ENCODE assay signal across 11 mouse cellular contexts in the genomic region with DNA sequence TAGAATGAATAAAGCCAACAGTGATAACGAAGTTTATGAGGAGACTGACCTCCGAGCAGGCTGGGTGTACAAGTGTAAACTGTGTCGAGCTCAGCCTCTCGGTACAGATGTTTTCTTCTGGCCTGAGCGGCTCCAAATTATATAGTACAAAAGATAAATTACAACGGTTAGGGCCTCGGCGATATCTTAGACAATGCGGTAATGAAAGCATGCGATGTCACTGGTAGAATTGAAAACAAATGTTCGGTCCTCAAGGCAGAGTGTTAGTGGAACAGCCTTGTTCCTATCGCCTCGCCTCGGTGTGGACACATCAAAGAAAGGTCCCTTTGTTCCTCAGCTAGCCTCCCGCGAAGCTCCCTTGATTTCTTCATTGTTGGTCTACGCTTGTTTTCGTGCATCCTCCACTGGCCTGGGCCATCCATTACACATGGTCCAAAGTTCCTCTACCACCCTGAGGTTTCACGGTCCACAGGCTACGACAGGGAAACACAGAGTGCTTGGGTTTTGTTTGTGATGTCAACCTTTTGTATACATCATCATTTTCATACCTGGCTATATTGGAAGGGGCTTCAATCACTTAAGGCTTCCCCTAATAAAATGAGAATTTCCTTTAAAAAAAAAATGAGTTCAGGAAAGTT.
DNase-seq lines count a peak whose midpoint lies in the region; ATAC-seq and TF ChIP-seq lines count a peak whose summit lies in the region.
"Had no signal": no experiment of that assay in that cellular context is flagged by ENCODE, and none has a peak within 500 bp of the region (broad histone marks: within the 10 kb centered on the region; RNA-seq: fewer than 3 reads in every experiment).

No protein-coding gene starts in this region.

- no peaks in the 10 kb centered on the region for H3K9me3 ChIP-seq in midbrain, embryonic 11.5 days (ENCODE audit: control insufficient read depth, low read length)
- no peaks in the 10 kb centered on the region for H3K9me3 ChIP-seq in midbrain, embryonic 10.5 days (replicated peaks)
- H3K9me3 ChIP-seq in forebrain, embryonic 13.5 days (replicated peaks), result no peaks in the 10 kb centered on the region
- no peaks in the 10 kb centered on the region for H3K9me3 ChIP-seq in limb, embryonic 11.5 days (ENCODE audit: control insufficient read depth, low read length)
- no peaks in the 10 kb centered on the region for H3K9me3 ChIP-seq in neural tube, embryonic 15.5 days (replicated peaks)
- H3K9me3 ChIP-seq: heart, embryonic 12.5 days; intestine, embryonic 15.5 days had no signal

- 67% methylated on average over 20 of the region's 20 CpGs for WGBS in midbrain, embryonic 11.5 days
- WGBS in midbrain, embryonic 10.5 days, result 78% methylated on average over 20 of the region's 20 CpGs
- 17% methylated on average over 20 of the region's 20 CpGs for WGBS in forebrain, embryonic 13.5 days
- 29% methylated on average over 20 of the region's 20 CpGs for WGBS in limb, embryonic 11.5 days
- WGBS in neural tube, embryonic 15.5 days, result 22% methylated on average over 20 of the region's 20 CpGs

- no peak overlapping the region for H3K4me3 ChIP-seq in midbrain, embryonic 11.5 days (ENCODE audit: low read depth, low read length)
- H3K4me3 ChIP-seq in midbrain, embryonic 10.5 days, result no peak overlapping the region
- H3K4me3 ChIP-seq in forebrain, embryonic 13.5 days, result no peak overlapping the region
- H3K4me3 ChIP-seq in limb, embryonic 11.5 days (ENCODE audit: low read depth, low read length), result no peak overlapping the region
- peak overlapping the region; percentile 24 for H3K4me3 ChIP-seq in neural tube, embryonic 15.5 days (replicated peaks)
- H3K4me3 ChIP-seq in left cerebral cortex, adult 2 months, result no peak overlapping the region
- H3K4me3 ChIP-seq: heart, embryonic 12.5 days; intestine, embryonic 15.5 days; megakaryocyte, embryonic 14.5 days had no signal

- intact Hi-C loops in left cerebral cortex, adult 2 months (cut with DNase I), result loop anchor here (5.0 kb wide), 1 partner anchor 235 kb away; the partner anchor contains the start of genes Rsrc1 and Shox2

- no peak overlapping the region for H3K4me2 ChIP-seq in midbrain, embryonic 11.5 days
- H3K4me2 ChIP-seq in forebrain, embryonic 13.5 days, result peak overlapping the region; percentile 48
- H3K4me2 ChIP-seq in limb, embryonic 11.5 days (ENCODE audit: low read depth, severe bottlenecking), result peak overlapping the region; percentile 1; the same call in 1 of the 2 replicates
- peak overlapping the region; percentile 55 for H3K4me2 ChIP-seq in neural tube, embryonic 15.5 days
- H3K4me2 ChIP-seq: heart, embryonic 12.5 days; intestine, embryonic 15.5 days had no signal

- no peak overlapping the region for H3K27ac ChIP-seq in midbrain, embryonic 11.5 days (ENCODE audit: low read depth, low read length)
- no peak overlapping the region for H3K27ac ChIP-seq in midbrain, embryonic 10.5 days (replicated peaks)
- H3K27ac ChIP-seq in forebrain, embryonic 13.5 days, result no peak overlapping the region
- H3K27ac ChIP-seq in limb, embryonic 11.5 days (replicated peaks; ENCODE audit: low read depth, low read length), result no peak overlapping the region
- 0 out of 2 replicates have a peak overlapping the region, but pooled peaks have one; percentile 7 for H3K27ac ChIP-seq in neural tube, embryonic 15.5 days (replicated peaks)
- H3K27ac ChIP-seq in left cerebral cortex, adult 2 months, result no peak overlapping the region
- H3K27ac ChIP-seq: intestine, embryonic 15.5 days; liver, embryonic 14.5 days had no signal

- no peaks in the 10 kb centered on the region for H3K27me3 ChIP-seq in midbrain, embryonic 11.5 days (ENCODE audit: control insufficient read depth, insufficient read depth, low read length)
- H3K27me3 ChIP-seq in midbrain, embryonic 10.5 days (ENCODE audit: low read depth, poor library complexity, severe bottlenecking), result peaks cover 8% of the 10 kb centered on the region; the same call in 1 of the 2 replicates
- H3K27me3 ChIP-seq in forebrain, embryonic 13.5 days, result peaks cover 85% of the 10 kb centered on the region
- H3K27me3 ChIP-seq in limb, embryonic 11.5 days (ENCODE audit: control insufficient read depth, insufficient read depth, low read length), result no peaks in the 10 kb centered on the region
- no peaks in the 10 kb centered on the region for H3K27me3 ChIP-seq in neural tube, embryonic 15.5 days (replicated peaks)
- H3K27me3 ChIP-seq: heart, embryonic 12.5 days; intestine, embryonic 15.5 days; megakaryocyte, embryonic 14.5 days had no signal

- H3K36me3 ChIP-seq in midbrain, embryonic 11.5 days (ENCODE audit: control insufficient read depth, insufficient read depth, low read length), result no peaks in the 10 kb centered on the region
- H3K36me3 ChIP-seq in midbrain, embryonic 10.5 days, result no peaks in the 10 kb centered on the region
- H3K36me3 ChIP-seq in forebrain, embryonic 13.5 days (ENCODE audit: poor library complexity, severe bottlenecking), result no peaks in the 10 kb centered on the region
- no peaks in the 10 kb centered on the region for H3K36me3 ChIP-seq in limb, embryonic 11.5 days (ENCODE audit: control insufficient read depth, insufficient read depth, low read length)
- H3K36me3 ChIP-seq in neural tube, embryonic 15.5 days, result no peaks in the 10 kb centered on the region
- H3K36me3 ChIP-seq: heart, embryonic 12.5 days; intestine, embryonic 15.5 days had no signal

- no peak for DNase-seq in midbrain, embryonic 11.5 days (ENCODE audit: low spot score, missing footprints)
- DNase-seq in midbrain, embryonic 10.5 days (ENCODE audit: low spot score), result no peak
- peak; percentile 45 for DNase-seq in limb, embryonic 11.5 days (ENCODE audit: low spot score)
- DNase-seq in frontal cortex, postnatal 14 days (ENCODE audit: low spot score in 2 of 2), result no peak
- no peak for DNase-seq in left cerebral cortex, adult 2 months (ENCODE audit: extremely low spot score in 1 of 2, low spot score in 2 of 2)

- H3K9ac ChIP-seq in midbrain, embryonic 11.5 days (ENCODE audit: low read length), result no peak overlapping the region
- H3K9ac ChIP-seq in forebrain, embryonic 13.5 days, result no peak overlapping the region
- H3K9ac ChIP-seq in limb, embryonic 11.5 days (ENCODE audit: low read length), result no peak overlapping the region
- H3K9ac ChIP-seq in neural tube, embryonic 15.5 days (replicated peaks), result no peak overlapping the region
- H3K9ac ChIP-seq: heart, embryonic 12.5 days; intestine, embryonic 15.5 days; liver, embryonic 14.5 days had no signal

- peaks cover 3% of the 10 kb centered on the region; the same call in 1 of the 2 replicates for H3K4me1 ChIP-seq in midbrain, embryonic 11.5 days (ENCODE audit: control insufficient read depth, insufficient read depth, low read length)
- peaks cover 8% of the 10 kb centered on the region for H3K4me1 ChIP-seq in midbrain, embryonic 10.5 days
- H3K4me1 ChIP-seq in forebrain, embryonic 13.5 days, result peaks cover 17% of the 10 kb centered on the region
- peaks cover 12% of the 10 kb centered on the region for H3K4me1 ChIP-seq in limb, embryonic 11.5 days (ENCODE audit: control insufficient read depth, insufficient read depth, low read length)
- H3K4me1 ChIP-seq in neural tube, embryonic 15.5 days, result peaks cover 13% of the 10 kb centered on the region
- H3K4me1 ChIP-seq: heart, embryonic 12.5 days; intestine, embryonic 15.5 days; megakaryocyte, embryonic 14.5 days had no signal

- TF ChIP-seq CTCF in left cerebral cortex, adult 2 months (IDR thresholded peaks at IDR 0.05), result no peak

- peak; percentile 38; the same call in 1 of the 2 replicates for ATAC-seq in midbrain, embryonic 11.5 days (ENCODE audit: low FRiP score)
- ATAC-seq in forebrain, embryonic 13.5 days, result peak; percentile 83
- ATAC-seq in limb, embryonic 11.5 days (ENCODE audit: insufficient number of reproducible peaks, low FRiP score, low TSS enrichment, low read depth), result no peak
- peak; percentile 64 for ATAC-seq in neural tube, embryonic 15.5 days (ENCODE audit: low FRiP score)
- ATAC-seq: intestine, embryonic 15.5 days had no signal
